Comparison of ENCODE assay signal across 9 mouse cellular contexts in genomic region chr1:58956229-58956628, GRCm38 (mm10). TPM values are rescaled to one million over a fixed set of nuclear protein-coding genes. Genes with fewer than 3 reads are reported as not detected.
A peak's percentile ranks its signal among the peaks of the same experiment; 100 is the strongest.
DNase-seq lines count a peak whose midpoint lies in the region; ATAC-seq lines count a peak whose summit lies in the region.
"Had no signal": no experiment of that assay in that cellular context is flagged by ENCODE, and none has a peak within 500 bp of the region (broad histone marks: within the 10 kb centered on the region; RNA-seq: fewer than 3 reads in every experiment).

No protein-coding gene starts in this region.

- intact Hi-C loops in left cerebral cortex, postnatal 25 days (cut with DNase I) = no loop called here

- peak; percentile 78 for DNase-seq in CD4-positive, CD25-positive, alpha-beta regulatory T cell, adult 2 months (ENCODE audit: low read depth, low spot score)
- DNase-seq in c-Kit-positive CD71-positive TER-119-positive erythroid progenitor cells, embryonic 14.5 days (ENCODE audit: low spot score) = peak; percentile 51
- peak; percentile 23 to 37 for DNase-seq in kidney, postnatal 4 days
- DNase-seq in gastrocnemius, adult 8-10 months (ENCODE audit: low spot score in 2 of 2) = no peak
- DNase-seq in embryo, embryonic 10.5 days (ENCODE audit: low spot score) = no peak
- no peak for DNase-seq in left cerebral cortex, postnatal 25 days (ENCODE audit: low spot score in 2 of 2)

- H3K27me3 ChIP-seq in intestine, embryonic 15.5 days (replicated peaks) = no peaks in the 10 kb centered on the region
- H3K27me3 ChIP-seq: hindbrain, embryonic 15.5 days had no signal

- peaks cover 10% of the 10 kb centered on the region for H3K4me1 ChIP-seq in intestine, embryonic 15.5 days (replicated peaks)

- H3K36me3 ChIP-seq in intestine, embryonic 15.5 days = no peaks in the 10 kb centered on the region
- H3K36me3 ChIP-seq: hindbrain, embryonic 15.5 days had no signal

- no peak overlapping the region for H3K4me3 ChIP-seq in intestine, embryonic 15.5 days (replicated peaks)
- H3K4me3 ChIP-seq: hindbrain, embryonic 15.5 days had no signal

- no peak overlapping the region for H3K27ac ChIP-seq in intestine, embryonic 15.5 days
- H3K27ac ChIP-seq: hindbrain, embryonic 15.5 days had no signal

- no peak overlapping the region for H3K9ac ChIP-seq in intestine, embryonic 15.5 days
- H3K9ac ChIP-seq: hindbrain, embryonic 15.5 days had no signal

- H3K9me3 ChIP-seq in intestine, embryonic 15.5 days = no peaks in the 10 kb centered on the region
- H3K9me3 ChIP-seq: hindbrain, embryonic 15.5 days had no signal

- WGBS in intestine, embryonic 15.5 days = 78% methylated on average over 9 of the region's 9 CpGs

- ATAC-seq in monocyte, adult 5-6 weeks (replicated peaks; ENCODE audit: insufficient number of reproducible peaks, low FRiP score, low TSS enrichment, poor library complexity, severe bottlenecking) = peak; percentile 38
- no peak for ATAC-seq in intestine, embryonic 15.5 days

- H3K4me2 ChIP-seq in intestine, embryonic 15.5 days (replicated peaks) = no peak overlapping the region
- H3K4me2 ChIP-seq: hindbrain, embryonic 15.5 days had no signal

RNA-seq across cellular contexts. Expression of gene Trak2, which starts 17.0 kb away (rescaled TPM):
- total RNA-seq in monocyte, adult 5-6 weeks (2017) = 31.2 to 63.6 TPM (median 45.6 TPM) in 3 replicates
- 100 to 1,000 TPM in 1 of 4 experiments, 10 to 100 TPM in 3; 60.8 to 110 (median 83.9) TPM for total RNA-seq in gastrocnemius, adult 8-10 months (2022)
- polyA plus RNA-seq in intestine, embryonic 15.5 days (2015; fragmentation: Nextera tagmentation; extraction: Ambion mirVana) = 11.5 and 12.0 TPM in 2 replicates
- total RNA-seq in left cerebral cortex, postnatal 25 days (2021) = 100 to 1,000 TPM; 175 to 198 TPM

RNA-seq across cellular contexts. Expression of gene Stradb, which starts 17.1 kb away (rescaled TPM):
- 2.5 to 9.1 TPM (median 5.5 TPM) in 3 replicates for total RNA-seq in monocyte, adult 5-6 weeks (2017)
- 100 to 1,000 TPM; 117 to 185 (median 147) TPM for total RNA-seq in gastrocnemius, adult 8-10 months (2022)
- polyA plus RNA-seq in intestine, embryonic 15.5 days (2015; fragmentation: Nextera tagmentation; extraction: Ambion mirVana) = 21.3 and 23.1 TPM in 2 replicates
- 10 to 100 TPM; 70.7 to 74.8 TPM for total RNA-seq in left cerebral cortex, postnatal 25 days (2021)

Comparison
In these comparisons a context has a peak if more than half of its experiments do, and no peak if none do; other contexts are left out.
1. DNase-seq: peak in CD4-positive, CD25-positive, alpha-beta regulatory T cell, adult 2 months (single experiment), c-Kit-positive CD71-positive TER-119-positive erythroid progenitor cells, embryonic 14.5 days (single experiment) and kidney, postnatal 4 days (2 of 2); none in gastrocnemius, adult 8-10 months (0 of 2), embryo, embryonic 10.5 days (single experiment) and left cerebral cortex, postnatal 25 days (0 of 2).